Mouse (Mus musculus) fibroblast of lung, adult 2 months (primary cell): ENCODE data around the gene Gm43518.

Experiments
- DNase-seq: peaks from one replicate; pipeline ENCODE4 v3.0.0-alpha.2; 2011; ENCODE audit warnings: low read depth

Gm43518 gene

GRCm38 (mm10) chr5:123927118-123927517 lies at the start of gene Gm43518:
Gm43518 (plus strand) TSS chr5:123927418.
- no peak for DNase-seq

GRCm38 (mm10) chr5:123878056-123878455 lies 49.2 kb upstream of the Gm43518 start:
- no peak for DNase-seq

DNA sequence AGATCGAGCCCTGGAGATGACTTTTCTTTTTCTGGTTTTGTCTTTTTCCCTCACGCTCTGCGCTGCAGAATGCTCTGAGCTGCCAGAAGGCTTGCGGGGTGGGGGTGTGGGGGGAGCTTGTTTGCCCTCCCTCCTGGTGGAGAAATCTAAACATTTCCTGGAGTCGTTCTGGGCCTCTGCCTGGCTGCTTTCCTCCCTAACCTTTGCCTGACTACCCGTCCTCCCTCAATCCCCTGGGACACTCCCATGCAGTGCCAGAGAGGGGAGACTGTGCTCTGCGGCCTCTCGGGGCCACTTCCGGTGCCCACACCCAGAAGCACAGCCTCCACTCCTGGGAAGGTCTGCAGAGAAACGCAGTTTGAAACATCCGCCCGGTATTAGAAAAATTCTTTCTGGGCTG lies 47.3 kb upstream of the Gm43518 start, which contains the start of gene Hcar1:
Gene Hcar1, minus strand, starts transcription at position 93 of the 400 bp plus-strand sequence.
- no peak for DNase-seq

DNA sequence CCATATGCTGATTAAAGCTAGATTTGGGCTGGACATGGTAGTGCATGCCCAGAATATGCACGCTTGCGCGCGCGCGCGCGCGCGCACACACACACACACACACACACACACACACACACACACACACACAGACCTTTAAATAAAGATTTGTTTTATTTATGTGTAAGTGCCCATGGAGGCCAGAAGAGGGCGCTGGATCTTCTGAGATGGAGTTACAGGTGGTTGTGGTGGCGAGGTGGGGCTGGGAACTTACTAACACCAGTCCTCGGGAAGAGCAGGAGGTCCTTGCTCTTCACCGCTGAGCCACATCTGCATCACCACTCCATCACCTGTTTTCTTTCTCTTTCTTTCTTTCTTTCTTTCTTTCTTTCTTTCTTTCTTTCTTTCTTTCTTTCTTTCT lies 46.4 kb upstream of the Gm43518 start:
- no peak for DNase-seq

GRCm38 (mm10) chr5:123883891-123884290 lies 43.3 kb upstream of the Gm43518 start:
- DNase-seq, result no peak

- DNase-seq, result no peak
Observed at GRCm38 (mm10) chr5:123884332-123884731, 42.9 kb upstream of the Gm43518 start.

- no peak for DNase-seq
Observed at GRCm38 (mm10) chr5:123886365-123886764, 40.9 kb upstream of the Gm43518 start.

- no peak for DNase-seq
Observed at GRCm38 (mm10) chr5:123890312-123890711, 36.9 kb upstream of the Gm43518 start.

- no peak for DNase-seq
Observed at GRCm38 (mm10) chr5:123890987-123891386, 36.2 kb upstream of the Gm43518 start.

DNA sequence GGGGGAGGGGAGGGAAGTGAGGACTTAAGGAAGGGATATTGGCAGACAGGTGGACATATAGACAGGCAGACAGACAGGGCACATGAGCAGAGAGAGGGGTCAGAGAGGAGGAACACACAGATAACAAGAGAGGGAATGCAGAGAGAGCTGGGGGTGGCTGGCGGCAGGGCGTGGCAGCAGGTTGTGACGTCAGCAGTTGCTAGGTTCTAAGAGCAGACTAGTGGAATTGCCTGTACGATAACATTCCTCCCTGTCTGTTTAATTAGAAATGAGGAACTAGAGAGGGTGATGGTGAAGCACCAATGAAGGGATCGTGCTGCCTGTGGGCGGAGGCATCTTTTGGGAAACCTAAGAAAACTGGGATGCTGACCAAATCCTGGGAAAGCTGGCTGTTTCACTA lies 35.5 kb upstream of the Gm43518 start:
- DNase-seq, result no peak

- no peak for DNase-seq
Observed at GRCm38 (mm10) chr5:123893520-123893919, 33.7 kb upstream of the Gm43518 start.

GRCm38 (mm10) chr5:123896395-123896794 lies 30.8 kb upstream of the Gm43518 start:
- no peak for DNase-seq

GRCm38 (mm10) chr5:123897352-123897751 lies 29.9 kb upstream of the Gm43518 start:
- no peak for DNase-seq

DNA sequence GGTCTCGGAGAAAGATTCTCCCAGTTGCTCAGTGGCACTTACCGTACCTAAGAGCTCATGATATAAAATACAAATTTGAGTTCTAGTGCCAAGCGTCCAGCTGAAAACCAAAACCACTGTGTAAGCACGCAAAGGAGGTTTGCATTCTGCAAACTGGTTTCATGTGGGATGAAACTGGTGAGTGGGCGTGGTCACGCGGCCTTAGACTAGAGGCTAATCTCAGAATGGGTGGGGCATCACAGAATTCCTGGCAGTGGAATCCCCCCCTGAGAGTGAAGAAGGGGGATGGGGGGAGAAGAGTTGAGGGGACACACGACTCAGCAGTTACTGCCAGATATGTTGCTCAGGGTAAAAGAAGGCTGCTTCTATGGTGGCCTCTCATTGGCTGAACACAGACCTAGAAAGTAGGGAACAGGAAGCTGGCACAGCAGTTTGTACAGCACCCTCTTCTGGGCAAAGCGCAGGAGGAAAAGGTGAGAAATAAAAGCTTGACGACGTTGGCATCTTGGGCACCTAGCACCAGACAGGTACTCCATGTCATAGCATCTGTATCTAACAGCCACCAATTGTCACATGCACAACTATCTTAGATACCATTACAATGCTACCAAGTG lies 23.1 kb upstream of the Gm43518 start:
- DNase-seq, result no peak

DNA sequence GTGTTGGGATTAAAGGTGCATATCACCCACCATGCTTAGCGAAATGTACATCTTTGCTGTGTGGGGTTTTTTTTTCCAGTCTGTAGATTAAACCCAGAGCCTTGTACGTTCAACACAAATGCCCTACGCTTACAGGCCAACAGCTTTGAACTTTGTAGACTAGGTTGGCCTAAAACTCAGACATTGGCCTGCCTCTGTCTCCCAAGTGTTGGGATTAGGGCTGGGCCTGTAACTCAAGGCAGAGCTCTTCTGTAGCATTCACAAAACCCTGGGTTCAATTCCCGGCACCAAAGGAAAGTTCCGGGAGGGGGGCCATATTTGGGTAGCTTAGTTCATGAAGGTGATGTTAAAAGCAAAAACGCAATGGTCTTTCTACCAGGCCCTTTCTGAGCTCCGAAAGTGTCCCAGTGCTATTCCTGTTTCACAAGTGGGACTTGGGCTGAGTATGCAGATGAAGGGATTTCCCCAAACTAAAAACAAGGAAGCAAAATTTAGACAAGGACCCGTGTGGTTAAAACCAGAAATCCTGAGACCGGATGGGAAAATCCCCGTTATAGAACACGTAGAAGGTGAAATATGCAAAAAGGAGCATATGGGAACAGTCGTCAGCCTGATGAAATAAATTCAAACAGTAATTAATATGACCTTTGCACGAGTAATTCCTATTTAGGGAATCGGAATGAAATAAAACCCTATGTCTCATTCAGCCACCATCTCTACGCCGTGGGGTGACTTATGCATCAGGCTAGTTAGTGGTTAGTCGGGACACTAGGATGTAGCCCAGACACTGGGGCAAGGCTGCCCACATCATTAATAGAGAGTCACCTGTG lies 20.9 kb upstream of the Gm43518 start:
- DNase-seq, result no peak

DNA sequence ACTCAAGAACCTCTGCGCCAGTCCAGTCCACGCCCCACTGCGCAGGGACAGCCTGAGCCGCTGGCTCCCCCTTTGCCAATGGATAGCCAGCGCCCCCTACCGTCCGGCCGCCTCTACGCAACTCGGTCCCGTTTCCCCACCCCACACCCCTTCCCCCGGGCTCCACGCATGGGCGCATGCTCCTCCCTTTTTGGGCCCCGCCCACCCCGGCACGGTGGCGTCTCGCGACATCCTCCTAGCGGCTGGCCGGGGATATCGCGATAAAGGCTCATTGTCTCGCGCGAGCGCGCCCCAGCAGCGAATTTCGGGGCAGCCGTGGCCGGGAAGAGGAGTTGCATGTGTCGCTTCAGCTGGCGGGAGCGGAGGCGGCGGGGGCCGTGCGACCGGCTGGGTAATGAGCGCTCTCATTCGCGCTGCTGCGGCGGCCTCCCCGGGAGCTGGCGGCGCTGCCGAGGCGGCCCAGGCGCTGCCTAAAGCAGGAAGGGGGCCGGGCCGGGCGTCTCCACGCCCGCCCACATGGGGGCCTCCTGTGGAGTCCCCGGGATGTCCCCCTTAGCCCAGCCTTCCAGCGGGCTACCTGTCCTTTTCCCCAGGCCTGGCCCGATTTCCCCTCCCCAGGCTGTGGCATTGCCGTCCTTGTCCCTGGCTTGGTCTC lies 20.1 kb upstream of the Gm43518 start, which contains the start of gene Denr:
Gene Denr, plus strand, starts transcription at position 200 of the 655 bp plus-strand sequence.
- peak; percentile 90 for DNase-seq

DNA sequence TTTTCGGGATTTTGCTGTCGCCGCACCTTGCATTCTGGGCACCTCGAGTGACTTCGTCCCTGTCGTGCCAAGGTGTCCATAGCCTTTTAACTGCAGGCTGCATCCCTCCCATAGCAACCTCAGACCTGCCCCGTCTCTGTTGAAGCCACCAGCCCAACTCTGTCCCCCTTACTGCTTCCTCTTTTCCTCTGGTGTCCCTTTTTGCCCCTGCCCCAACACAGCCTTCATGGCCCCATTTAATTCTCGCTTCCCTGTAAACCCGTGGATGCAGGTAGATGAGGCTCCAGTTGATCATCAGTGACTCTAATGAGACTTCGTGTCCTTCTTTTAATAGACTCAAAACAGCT lies 19.6 kb upstream of the Gm43518 start:
- no peak for DNase-seq

GRCm38 (mm10) chr5:123914852-123915251 lies 12.4 kb upstream of the Gm43518 start:
- no peak for DNase-seq

DNA sequence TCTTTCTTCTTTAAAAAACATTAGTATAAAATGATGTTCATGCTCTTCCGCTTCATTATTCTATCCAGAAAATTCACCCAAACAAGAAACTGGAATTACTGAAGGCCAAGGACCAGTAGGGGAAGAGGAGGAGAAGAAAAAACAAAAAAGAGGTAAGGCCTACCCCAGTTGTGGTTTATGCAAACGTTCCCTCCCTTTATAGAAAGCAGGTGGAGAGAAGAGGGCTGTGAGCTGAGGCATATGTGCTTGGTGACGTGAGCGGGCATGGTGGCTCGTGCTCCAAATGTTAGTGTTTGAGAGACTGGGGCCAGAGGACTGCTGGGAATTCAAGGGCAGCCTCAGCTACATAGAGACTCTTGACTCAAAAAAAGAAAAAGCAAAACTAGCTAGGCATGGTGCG lies 5.1 kb upstream of the Gm43518 start:
- DNase-seq, result no peak

DNA sequence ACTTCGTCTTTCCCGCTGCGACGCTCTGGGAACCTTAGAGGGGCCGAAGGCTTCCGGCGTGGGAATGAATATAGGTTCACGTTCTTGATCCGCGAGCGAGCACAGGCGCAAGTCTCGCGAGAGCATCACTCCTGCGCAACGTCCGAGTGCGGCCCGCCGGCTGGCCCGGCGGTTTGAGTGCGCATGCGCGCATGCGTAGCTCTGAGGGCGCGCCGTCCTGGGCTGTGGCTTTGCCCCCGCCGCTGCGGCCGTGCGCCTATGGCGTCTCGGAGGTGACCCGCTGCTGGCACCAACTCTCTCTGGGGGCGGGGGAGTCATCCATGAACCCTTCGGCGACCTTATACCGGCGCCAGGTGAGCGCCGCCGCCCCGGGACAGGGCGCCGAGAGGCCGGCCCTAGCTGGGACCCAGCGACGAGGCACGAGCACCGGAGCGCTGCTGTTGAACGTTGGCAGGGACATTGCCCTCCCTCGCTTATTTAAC lies 3.3 kb downstream of the Gm43518 start, which contains the start of gene Ccdc62:
Gene Ccdc62, plus strand, starts transcription at position 172 of the 482 bp plus-strand sequence.
- peak; percentile 90 for DNase-seq

DNA sequence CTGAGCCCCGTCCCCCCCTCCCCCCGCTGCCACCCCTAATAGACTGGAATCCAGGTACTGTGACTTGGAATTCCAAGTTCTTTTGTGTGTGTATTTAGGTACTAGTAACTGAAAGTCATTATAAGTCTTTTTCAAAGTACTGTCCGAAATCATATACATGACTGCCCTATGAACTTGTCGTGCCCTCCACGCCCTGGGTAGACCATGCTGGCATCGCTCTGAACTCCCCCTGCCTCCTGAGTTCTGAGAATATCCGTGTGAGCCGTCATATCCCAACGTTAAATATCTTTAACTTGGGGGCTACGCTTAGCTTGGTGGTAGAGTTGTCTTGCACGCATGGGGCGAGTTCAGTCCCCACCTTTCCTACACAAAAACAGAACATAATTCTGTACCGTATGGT lies 3.9 kb downstream of the Gm43518 start:
- DNase-seq, result no peak

DNA sequence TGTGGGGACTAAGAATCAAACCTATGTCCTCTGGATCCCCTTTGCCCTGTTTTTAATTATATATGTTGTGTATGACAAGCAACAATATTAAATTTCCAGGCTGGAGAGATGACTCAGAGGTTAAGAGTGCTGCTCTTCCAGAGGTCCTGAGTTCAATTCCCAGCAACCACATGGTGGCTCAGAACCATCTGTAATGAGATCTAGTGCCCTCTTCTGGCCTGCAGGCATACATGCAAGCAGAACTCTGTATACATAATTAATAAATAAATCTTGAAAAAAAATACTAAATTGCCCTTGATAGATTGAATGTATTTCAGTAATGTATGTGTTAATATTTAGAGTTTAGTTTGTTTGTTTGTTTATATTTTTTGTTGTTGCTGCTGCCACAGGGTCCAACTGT lies 5.7 kb downstream of the Gm43518 start:
- no peak for DNase-seq

- DNase-seq, result no peak
Observed at GRCm38 (mm10) chr5:123933556-123933955, 6.3 kb downstream of the Gm43518 start.
